Mouse (Mus musculus) A20 (cell line): Measurements from ENCODE around the gene Gm10985.

ENCODE experiments used
- DNase-seq: peaks from one replicate; pipeline ENCODE4 v3.0.0-alpha.2; 2011; ENCODE audit warnings: low read depth, low spot score

Gm10985 gene

GRCm38 (mm10) chr3:53844786-53845185 is at the start of gene Gm10985:
Gene Gm10985 (plus strand): TSS chr3:53845086.
- DNase-seq, result no peak

GRCm38 (mm10) chr3:53796933-53797332 is 48.0 kb upstream of the Gm10985 start:
- DNase-seq, result no peak

- no peak for DNase-seq
Observed at GRCm38 (mm10) chr3:53799671-53800070, 45.2 kb upstream of the Gm10985 start.

GRCm38 (mm10) chr3:53813421-53813977 is 31.4 kb upstream of the Gm10985 start:
- DNase-seq, result no peak

- DNase-seq, result no peak
Observed at GRCm38 (mm10) chr3:53834238-53834637, 10.6 kb upstream of the Gm10985 start.

- DNase-seq, result no peak
Observed at GRCm38 (mm10) chr3:53846206-53846928, 1.5 kb downstream of the Gm10985 start.

- no peak for DNase-seq
Observed at GRCm38 (mm10) chr3:53847726-53848125, 2.8 kb downstream of the Gm10985 start.

GRCm38 (mm10) chr3:53848262-53848661 is 3.4 kb downstream of the Gm10985 start:
- DNase-seq, result no peak

- no peak for DNase-seq
Observed at GRCm38 (mm10) chr3:53854261-53854660, 9.4 kb downstream of the Gm10985 start.

GRCm38 (mm10) chr3:53854831-53855230 is 9.9 kb downstream of the Gm10985 start:
- DNase-seq, result no peak

- DNase-seq, result peak; percentile 96
Observed at GRCm38 (mm10) chr3:53863383-53864220, 18.7 kb downstream of the Gm10985 start, which contains the start of gene Ufm1. Gene Ufm1 (minus strand): TSS chr3:53863830.

GRCm38 (mm10) chr3:53868212-53868611 is 23.3 kb downstream of the Gm10985 start:
- DNase-seq, result no peak

- DNase-seq, result no peak
Observed at GRCm38 (mm10) chr3:53869263-53869662, 24.4 kb downstream of the Gm10985 start.

GRCm38 (mm10) chr3:53870482-53870881 is 25.6 kb downstream of the Gm10985 start:
- DNase-seq, result no peak

GRCm38 (mm10) chr3:53871596-53871995 is 26.7 kb downstream of the Gm10985 start:
- no peak for DNase-seq

- no peak for DNase-seq
Observed at GRCm38 (mm10) chr3:53890619-53891540, 46.0 kb downstream of the Gm10985 start.
